Mouse (Mus musculus) embryonic facial prominence, embryonic 11.5 days (tissue): ENCODE data around the gene Ednrb. TPM values are rescaled to one million over a fixed set of nuclear protein-coding genes. Genes with fewer than 3 reads are reported as not detected.

Experiments
- ATAC-seq: fragments of 200-750 bp; cut with Nextera tagmentation; replicated peaks from 2 replicates; pipeline ENCODE4 v1.8.0; 2017; ENCODE audit warnings: low read depth; ENCODE audit not compliant: insufficient number of reproducible peaks, low FRiP score, low TSS enrichment
- DNase-seq: peaks from one replicate; pipeline ENCODE4 v3.0.0-alpha.2; 2015; ENCODE audit warnings: low spot score
- H3K27ac ChIP-seq: fragments of 300-500 bp; sonication (generic); replicated peaks from 2 replicates; pipeline ENCODE4 v1.5.1; 2014; ENCODE audit warnings: mild to moderate bottlenecking, low read depth, low read length, control low read depth
- H3K27me3 ChIP-seq: fragments of 300-500 bp; sonication (generic); 2 replicates; pipeline ENCODE4 v1.6.1; 2014; ENCODE audit warnings: mild to moderate bottlenecking, low read length, moderate library complexity, mixed read lengths; ENCODE audit not compliant: control insufficient read depth, insufficient read depth
- H3K36me3 ChIP-seq: fragments of 300-500 bp; sonication (generic); replicated peaks from 2 replicates; pipeline ENCODE4 v1.6.1; 2014; ENCODE audit warnings: low read depth, mild to moderate bottlenecking, low read length, moderate library complexity, mixed read lengths; ENCODE audit not compliant: control insufficient read depth, insufficient read depth
- H3K4me1 ChIP-seq: fragments of 300-500 bp; sonication (generic); 2 replicates; pipeline ENCODE4 v1.6.1; 2014; ENCODE audit warnings: low read length, mixed read lengths; ENCODE audit not compliant: control insufficient read depth, insufficient read depth
- H3K4me2 ChIP-seq: fragments of 300-500 bp; sonication (generic); 2 replicates; pipeline ENCODE4 v1.6.1; 2014; ENCODE audit warnings: low read depth, mild to moderate bottlenecking, control low read depth, low read length, moderate library complexity
- H3K4me3 ChIP-seq: fragments of 300-500 bp; sonication (generic); 2 replicates; pipeline ENCODE4 v1.5.1; 2014; ENCODE audit warnings: low read depth, low read length, control low read depth
- H3K9ac ChIP-seq: fragments of 300-500 bp; sonication (generic); replicated peaks from 2 replicates; pipeline ENCODE4 v1.6.1; 2014; ENCODE audit warnings: mild to moderate bottlenecking, control low read depth, low read length
- H3K9me3 ChIP-seq: fragments of 300-500 bp; sonication (generic); replicated peaks from 2 replicates; pipeline ENCODE4 v1.6.1; 2016; ENCODE audit warnings: mild to moderate bottlenecking, low read length, inconsistent platforms, mixed read lengths; ENCODE audit not compliant: control insufficient read depth
- WGBS: fragments of 180-500 bp; shearing (Covaris S2); extraction: QIAGEN DNeasy Blood & Tissue Kit; methylation state at CpG from one replicate; pipeline ENCODE4 v1.1.7; 2014; 5-methylcytosine and 5-hydroxymethylcytosine counted together
- polyA plus RNA-seq: library from polyadenylated mRNA; unstranded; fragments of >200 nt; fragmentation: Nextera tagmentation; extraction: Ambion mirVana; gene quantifications from 2 replicates; pipeline ENCODE4 v1.2.1, GENCODE M21; 2014

The Ednrb gene
- polyA plus RNA-seq, 1 experiment from 2014 or later = 38.5 TPM

GRCm38 (mm10) chr14:103777386-103777785 is 66.8 kb downstream of the Ednrb start:
- Histone ChIP-seq H3K4me2 (no peak overlapping the region), H3K9me3 (no peaks in the 10 kb centered on the region), H3K4me3 (no peak overlapping the region), H3K27me3 (no peaks in the 10 kb centered on the region), H3K4me1 (no peaks in the 10 kb centered on the region), H3K27ac (0 out of 2 replicates have a peak overlapping the region, but pooled peaks have one; percentile 25), H3K9ac (no peak overlapping the region), H3K36me3 (no peaks in the 10 kb centered on the region)
- no peak for ATAC-seq
- WGBS = 40% methylated on average over 4 of the region's 4 CpGs
- DNase-seq = peak; percentile 33

GRCm38 (mm10) chr14:103769319-103770245 is 74.6 kb downstream of the Ednrb start:
- Histone ChIP-seq H3K9me3 (no peaks in the 10 kb centered on the region), H3K4me3 (no peak overlapping the region), H3K4me1 (no peaks in the 10 kb centered on the region), H3K9ac (no peak overlapping the region), H3K4me2 (no peak overlapping the region), H3K27ac (no peak overlapping the region), H3K36me3 (no peaks in the 10 kb centered on the region), H3K27me3 (no peaks in the 10 kb centered on the region)
- DNase-seq (no peak), ATAC-seq (no peak)
- 27% methylated on average over 9 of the region's 9 CpGs for WGBS

GRCm38 (mm10) chr14:103767488-103767887 is 76.7 kb downstream of the Ednrb start:
- H3K9ac ChIP-seq = no peak overlapping the region
- H3K4me3 ChIP-seq = no peak overlapping the region
- DNase-seq = no peak
- H3K4me2 ChIP-seq = no peak overlapping the region
- 62% methylated on average over 6 of the region's 6 CpGs for WGBS
- no peaks in the 10 kb centered on the region for H3K27me3 ChIP-seq
- no peaks in the 10 kb centered on the region for H3K9me3 ChIP-seq
- ATAC-seq = no peak
- H3K36me3 ChIP-seq = no peaks in the 10 kb centered on the region
- H3K4me1 ChIP-seq = no peaks in the 10 kb centered on the region
- no peak overlapping the region for H3K27ac ChIP-seq

Other genes starting within 250 kb of the Ednrb start
- gene Slain1, start 194.2 kb downstream of the Ednrb start, polyA plus RNA-seq = 4.3 and 5.6 TPM in 2 replicates